Mouse (Mus musculus): ENCODE data around the gene Mcm2.

- TF ChIP-seq CTCF (IDR thresholded peaks at IDR 0.05; ENCODE audit: extremely low read depth, insufficient read length, insufficient replicate concordance, low read depth, low read length), result no peak
- no peak for TF ChIP-seq POLR2A (IDR thresholded peaks at IDR 0.05; ENCODE audit: low read depth, low read length)
Observed at GRCm38 (mm10) chr6:88935735-88936276, 37.2 kb upstream of the Mcm2 start.
